Mouse (Mus musculus): ENCODE measurements around the gene Glyat. TPM values are rescaled to one million over a fixed set of nuclear protein-coding genes. Genes with fewer than 3 reads are reported as not detected.

The Glyat gene
- polyA plus RNA-seq, 2 experiments from 2014 or later = not detected

DNA sequence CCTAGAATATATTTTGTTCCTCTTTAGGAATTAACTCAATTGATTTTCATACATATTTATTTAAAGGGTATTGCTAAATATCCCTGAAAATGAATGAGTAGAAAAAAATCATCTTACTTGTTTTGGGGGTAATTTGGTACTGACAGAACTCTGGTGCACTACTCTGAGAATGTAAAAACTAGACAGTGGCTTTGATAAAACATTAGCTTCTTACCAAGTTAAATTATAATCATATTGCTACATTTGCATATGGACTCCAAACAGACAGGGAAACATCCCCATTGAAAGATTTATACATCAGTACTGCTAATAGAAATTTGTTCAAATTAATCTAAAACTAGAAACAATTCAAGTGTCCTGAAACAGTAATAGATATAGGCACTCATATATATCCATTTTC is 52.1 kb downstream of the Glyat start:
- no peak for ATAC-seq

GRCm38 (mm10) chr19:12695590-12695989 is 62.5 kb downstream of the Glyat start, which contains the start of gene Keg1:
TSS of gene Keg1 (plus strand) at chr19:12695786.
- no peak for ATAC-seq

DNA sequence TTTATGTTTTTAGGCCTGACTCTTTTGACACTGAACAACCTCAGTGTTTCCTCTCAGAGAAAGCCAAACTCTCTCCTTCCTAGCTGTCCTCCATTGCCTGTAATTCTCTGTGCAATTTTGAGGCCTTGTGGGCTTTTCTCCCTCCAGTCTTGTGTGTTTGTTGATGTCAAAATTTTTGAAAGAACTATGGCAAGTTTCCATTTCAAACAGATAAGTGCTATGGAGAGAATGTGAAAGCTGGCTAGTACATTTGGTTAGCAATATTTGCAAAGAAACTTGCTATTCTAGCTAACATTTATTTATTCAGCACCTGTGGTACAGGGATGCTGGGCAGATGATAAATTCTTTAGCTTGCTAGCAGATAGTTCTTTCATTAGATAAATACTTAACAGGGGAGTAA is 63.1 kb downstream of the Glyat start:
- no peak for ATAC-seq

Other genes with a start within 250 kb of the Glyat start
- gene Olfr1440, start 246.0 kb upstream of the Glyat start, polyA plus RNA-seq (2017; shearing (Covaris generic)) = not detected
- not detected for gene Olfr1441, start 215.9 kb upstream of the Glyat start, polyA plus RNA-seq (2017; shearing (Covaris generic))
- under 1 TPM in 1 of 2 experiments, not detected in 1; 0.33 TPM for gene Pfpl, start 205.4 kb upstream of the Glyat start, polyA plus RNA-seq (2017; shearing (Covaris generic))
- gene Mpeg1, start 172.5 kb upstream of the Glyat start, polyA plus RNA-seq (2017; shearing (Covaris generic)) = under 1 TPM in 1 of 2 experiments, not detected in 1; 0.28 TPM
- gene Dtx4, start 131.9 kb upstream of the Glyat start, polyA plus RNA-seq (2017; shearing (Covaris generic)) = 1 to 10 TPM; 3.5 to 3.7 TPM
- 10 to 100 TPM; 41.0 to 41.8 TPM for gene Fam111a, start 87.6 kb upstream of the Glyat start, polyA plus RNA-seq (2017; shearing (Covaris generic))
- gene Gm4952, start 33.3 kb upstream of the Glyat start, polyA plus RNA-seq (2017; shearing (Covaris generic)) = not detected
- not detected for gene Olfr1442, start 37.1 kb downstream of the Glyat start, polyA plus RNA-seq (2017; shearing (Covaris generic))
- gene Olfr1443, start 44.8 kb downstream of the Glyat start, polyA plus RNA-seq (2017; shearing (Covaris generic)) = not detected
- not detected for gene Keg1, start 62.5 kb downstream of the Glyat start, polyA plus RNA-seq (2017; shearing (Covaris generic))
- gene Cntf, start 132.3 kb downstream of the Glyat start, polyA plus RNA-seq (2017; shearing (Covaris generic)) = 1 to 10 TPM; 2.1 to 3.0 TPM
- 10 to 100 TPM; 17.1 to 17.2 TPM for gene Zfp91, start 162.8 kb downstream of the Glyat start, polyA plus RNA-seq (2017; shearing (Covaris generic))
- 100 to 1,000 TPM; 242 to 258 TPM for gene Lpxn, start 162.9 kb downstream of the Glyat start, polyA plus RNA-seq (2017; shearing (Covaris generic))
- gene Gm5244, start 213.4 kb downstream of the Glyat start, polyA plus RNA-seq (2017; shearing (Covaris generic)) = not detected
- gene Olfr1444, start 224.0 kb downstream of the Glyat start, polyA plus RNA-seq (2017; shearing (Covaris generic)) = under 1 TPM; 0.19 to 0.25 TPM